Mouse (Mus musculus): ENCODE results near the gene Mapk8ip1.
"Not testable (repeated sequence)": the region's sequence is repeated elsewhere in the genome, so short reads cannot be mapped to it uniquely, and the experiment has no call there.

The Mapk8ip1 gene

GRCm38 (mm10) chr2:92425366-92425765, 24.3 kb upstream of the Mapk8ip1 start:
- no peak for DNase-seq (ENCODE audit: low spot score)

- DNase-seq (ENCODE audit: low spot score) = peak; percentile 69
These were observed 23.6 kb upstream of the Mapk8ip1 start for GRCm38 (mm10) chr2:92424462-92425308.

- DNase-seq (ENCODE audit: low spot score) = peak; percentile 95
These were observed 22.8 kb upstream of the Mapk8ip1 start for GRCm38 (mm10) chr2:92423702-92424461.

- DNase-seq (ENCODE audit: low spot score) = no peak
These were observed 22.1 kb upstream of the Mapk8ip1 start for GRCm38 (mm10) chr2:92423156-92423555.

GRCm38 (mm10) chr2:92422388-92423135, 21.5 kb upstream of the Mapk8ip1 start:
- no peak for DNase-seq (ENCODE audit: low spot score)

GRCm38 (mm10) chr2:92421723-92422387, 20.8 kb upstream of the Mapk8ip1 start:
- no peak for DNase-seq (ENCODE audit: low spot score)

- no peak for DNase-seq (ENCODE audit: low spot score)
These were observed 10.6 kb upstream of the Mapk8ip1 start for GRCm38 (mm10) chr2:92411705-92412104.

GRCm38 (mm10) chr2:92408309-92409045, 7.4 kb upstream of the Mapk8ip1 start:
- no peak for DNase-seq (ENCODE audit: low spot score)

GRCm38 (mm10) chr2:92405687-92406086, 4.6 kb upstream of the Mapk8ip1 start:
- DNase-seq (ENCODE audit: low spot score) = no peak

GRCm38 (mm10) chr2:92404737-92405136, 3.7 kb upstream of the Mapk8ip1 start:
- DNase-seq (ENCODE audit: low spot score) = no peak

GRCm38 (mm10) chr2:92403776-92404319, 2.8 kb upstream of the Mapk8ip1 start:
- DNase-seq (ENCODE audit: low spot score) = no peak

- no peak for DNase-seq (ENCODE audit: low spot score)
These were observed 1.7 kb upstream of the Mapk8ip1 start for GRCm38 (mm10) chr2:92402591-92403326.

- no peak for DNase-seq (ENCODE audit: low spot score)
These were observed 381 bp downstream of the Mapk8ip1 start for GRCm38 (mm10) chr2:92400682-92401081.

- DNase-seq (ENCODE audit: low spot score) = not testable (repeated sequence)
These were observed 1.2 kb downstream of the Mapk8ip1 start for GRCm38 (mm10) chr2:92399877-92400276.

GRCm38 (mm10) chr2:92397436-92397835, 3.6 kb downstream of the Mapk8ip1 start:
- DNase-seq (ENCODE audit: low spot score) = no peak

GRCm38 (mm10) chr2:92395535-92395934, 5.5 kb downstream of the Mapk8ip1 start:
- no peak for DNase-seq (ENCODE audit: low spot score)

GRCm38 (mm10) chr2:92392318-92393264, 8.5 kb downstream of the Mapk8ip1 start:
- no peak for DNase-seq (ENCODE audit: low spot score)

GRCm38 (mm10) chr2:92391703-92392317, 9.3 kb downstream of the Mapk8ip1 start:
- no peak for DNase-seq (ENCODE audit: low spot score)

- no peak for DNase-seq (ENCODE audit: low spot score)
These were observed 9.9 kb downstream of the Mapk8ip1 start for GRCm38 (mm10) chr2:92391116-92391515.

Measured in testis, postnatal 10 days (tissue).